Mouse (Mus musculus) heart, adult 2 months (tissue): ENCODE measurements at regions not wholly inside any gene's neighbourhood (a gene's known extent, or its start where the extent isn't known, plus 50 kb on each side); places are given as distances from the start of the nearest gene placed in this dataset.

Experiments used
- DNase-seq, 2 experiments: peaks; one replicate each; pipeline ENCODE4 v3.0.0; 2021
- H3K27ac ChIP-seq: fragments of 200-600 bp; 2 replicates; pipeline ENCODE4 v1.8.1; 2022
- H3K27me3 ChIP-seq: fragments of 200-500 bp; 2 replicates; pipeline ENCODE4 v1.6.1; 2012; ENCODE audit warnings: mild to moderate bottlenecking, low read length, inconsistent platforms, mixed read lengths; ENCODE audit not compliant: control insufficient read depth, insufficient read depth
- H3K36me3 ChIP-seq: fragments of 200-500 bp; 2 replicates; pipeline ENCODE4 v1.6.1; 2012; ENCODE audit warnings: low read length, inconsistent platforms; ENCODE audit not compliant: control insufficient read depth, insufficient read depth
- H3K4me1 ChIP-seq: fragments of 200-500 bp; 2 replicates; pipeline ENCODE4 v1.6.1; 2011; ENCODE audit warnings: low read length; ENCODE audit not compliant: control insufficient read depth, insufficient read depth
- H3K4me3 ChIP-seq: fragments of 200-600 bp; 2 replicates; pipeline ENCODE4 v1.8.1; 2022
- H3K79me2 ChIP-seq: fragments of 200-500 bp; replicated peaks from 2 replicates; pipeline ENCODE4 v1.6.1; 2012; ENCODE audit warnings: mild to moderate bottlenecking, inconsistent platforms, low read length, moderate library complexity, mixed read lengths; ENCODE audit not compliant: control insufficient read depth, insufficient read depth
- H3K9ac ChIP-seq: fragments of 200-500 bp; 2 replicates; pipeline ENCODE4 v1.6.1; 2012; ENCODE audit warnings: low read depth, mild to moderate bottlenecking, control low read depth, inconsistent platforms, low read length, mixed read lengths
- CTCF ChIP-seq: fragments of 200-600 bp; IDR thresholded peaks from 2 replicates; pipeline ENCODE4 v1.8.1; 2022; ENCODE audit warnings: antibody characterized with exemption, mild to moderate bottlenecking, moderate library complexity
- EP300 ChIP-seq: fragments of 200-500 bp; IDR thresholded peaks from 2 replicates; pipeline ENCODE4 v1.6.1; 2011; ENCODE audit warnings: low read depth, low read length, control low read depth; ENCODE audit not compliant: insufficient read depth
- POLR2A ChIP-seq: fragments of 200-500 bp; IDR thresholded peaks from 2 replicates; pipeline ENCODE4 v1.6.1; 2011; ENCODE audit warnings: mild to moderate bottlenecking, low read depth, low read length, control low read depth; ENCODE audit not compliant: insufficient read depth
- WGBS: fragments of 180-500 bp; shearing (Covaris S2); methylation state at CpG from one replicate; pipeline ENCODE4 v1.1.7; 2018; 5-methylcytosine and 5-hydroxymethylcytosine counted together
- intact Hi-C: fragments of 180-260 bp; cut with DNase I; formaldehyde crosslinking; loops from one replicate; pipeline ENCODE4 v1.15.1; 2025

- Histone ChIP-seq H3K4me3 (no peak overlapping the region), H3K27ac (no peak overlapping the region), H3K9ac (no peak overlapping the region), H3K79me2 (no peaks in the 10 kb centered on the region), H3K27me3 (no peaks in the 10 kb centered on the region), H3K36me3 (no peaks in the 10 kb centered on the region), H3K4me1 (peaks cover 11% of the 10 kb centered on the region)
- TF ChIP-seq CTCF (no peak), POLR2A (no peak), EP300 (no peak)
- intact Hi-C loops: loop anchor here (10.0 kb wide), 1 partner anchor 107 kb away; no protein-coding TSS in a partner anchor
- no peak for DNase-seq
- WGBS: 88% methylated on average over 8 of the region's 8 CpGs
Observed at GRCm38 (mm10) chrX:11898280-11898679, 261.9 kb downstream of the Bcor start.

- WGBS: 92% methylated on average over 6 of the region's 6 CpGs
- DNase-seq: no peak
- intact Hi-C loops: loop anchor here (10.0 kb wide), 1 partner anchor 106 kb away; no protein-coding TSS in a partner anchor
Observed at GRCm38 (mm10) chrX:11899051-11899450, 261.1 kb downstream of the Bcor start.

DNA sequence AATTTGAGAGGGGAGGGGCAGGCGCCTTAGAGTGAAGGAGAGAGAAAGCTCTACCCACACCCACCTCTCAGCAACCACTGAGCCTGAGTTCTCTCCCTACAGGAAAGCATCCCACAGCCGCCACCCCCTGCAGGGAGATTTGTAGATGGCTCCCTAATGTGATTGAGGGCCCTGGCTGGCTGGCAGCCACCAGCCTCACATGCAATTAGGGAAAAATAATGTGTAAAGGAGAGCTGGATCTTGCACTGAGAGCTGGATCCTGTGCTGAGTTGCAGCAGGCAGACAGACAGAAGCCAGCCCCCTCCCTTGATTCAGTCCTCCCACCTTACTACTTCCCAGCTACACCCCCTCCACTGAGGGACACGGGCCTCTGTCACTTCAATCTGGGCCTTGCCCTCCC lies 260.2 kb downstream of the Bcor start:
- H3K79me2 ChIP-seq: no peaks in the 10 kb centered on the region
- no peaks in the 10 kb centered on the region for H3K36me3 ChIP-seq
- no peak overlapping the region for H3K27ac ChIP-seq
- H3K4me3 ChIP-seq: no peak overlapping the region
- no peak for DNase-seq
- no peaks in the 10 kb centered on the region for H3K27me3 ChIP-seq
- TF ChIP-seq CTCF (no peak), POLR2A (no peak), EP300 (no peak)
- peaks cover 9% of the 10 kb centered on the region for H3K4me1 ChIP-seq
- no peak overlapping the region for H3K9ac ChIP-seq
- intact Hi-C loops: loop anchor here (10.0 kb wide), 1 partner anchor 105 kb away; no protein-coding TSS in a partner anchor
- WGBS: 64% methylated on average over 3 of the region's 3 CpGs

More at GRCm38 (mm10) chrX:11899051-11899450, 261.1 kb downstream of the Bcor start:
- Histone ChIP-seq H3K79me2 (no peaks in the 10 kb centered on the region), H3K9ac (no peak overlapping the region), H3K27ac (no peak overlapping the region), H3K4me1 (peaks cover 10% of the 10 kb centered on the region), H3K27me3 (no peaks in the 10 kb centered on the region), H3K36me3 (no peaks in the 10 kb centered on the region), H3K4me3 (no peak overlapping the region)
- no peak for TF ChIP-seq POLR2A
- TF ChIP-seq CTCF: no peak
- no peak for TF ChIP-seq EP300

GRCm38 (mm10) chrX:11901791-11902190 lies 258.4 kb downstream of the Bcor start:
- no peak for DNase-seq
- Histone ChIP-seq H3K4me3 (no peak overlapping the region), H3K36me3 (no peaks in the 10 kb centered on the region), H3K27me3 (no peaks in the 10 kb centered on the region), H3K27ac (no peak overlapping the region), H3K79me2 (no peaks in the 10 kb centered on the region), H3K4me1 (no peaks in the 10 kb centered on the region), H3K9ac (no peak overlapping the region)
- no peak for TF ChIP-seq CTCF
- no peak for TF ChIP-seq EP300
- intact Hi-C loops: no loop called here
- 56% methylated on average over 5 of the region's 5 CpGs for WGBS

- peaks cover 2% of the 10 kb centered on the region for H3K4me1 ChIP-seq
- WGBS: 80% methylated on average over 4 of the region's 4 CpGs
- no peak overlapping the region for H3K27ac ChIP-seq
- no peak overlapping the region for H3K9ac ChIP-seq
- no peaks in the 10 kb centered on the region for H3K27me3 ChIP-seq
- no peak for DNase-seq
- H3K36me3 ChIP-seq: no peaks in the 10 kb centered on the region
- no peak for TF ChIP-seq CTCF
- H3K4me3 ChIP-seq: no peak overlapping the region
- intact Hi-C loops: no loop called here
- H3K79me2 ChIP-seq: no peaks in the 10 kb centered on the region
Observed at GRCm38 (mm10) chrX:11903116-11903700, 256.9 kb downstream of the Bcor start.

DNA sequence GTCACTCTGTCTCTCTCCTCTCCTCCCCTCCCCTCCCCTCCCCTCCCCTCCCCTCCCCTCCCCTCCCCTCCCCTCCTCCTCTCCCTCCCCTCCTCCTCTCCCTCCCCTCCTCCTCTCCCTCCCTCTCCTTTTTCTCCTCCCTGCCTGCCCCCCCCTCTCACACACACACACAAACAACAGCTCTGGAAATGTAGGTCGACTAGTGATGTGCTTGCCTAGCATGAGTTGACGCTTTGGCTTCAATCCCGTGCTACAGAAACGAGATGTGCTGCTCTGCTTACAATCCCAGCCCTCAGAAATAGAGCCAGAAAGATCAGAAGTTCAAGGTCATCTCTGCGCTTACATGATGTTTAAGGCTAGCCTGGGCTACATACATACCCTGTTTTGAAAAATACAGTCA lies 254.9 kb downstream of the Bcor start:
- intact Hi-C loops: no loop called here
- TF ChIP-seq CTCF (no peak), POLR2A (no peak), EP300 (no peak)
- 71% methylated on average over 5 of the region's 5 CpGs for WGBS
- no peak overlapping the region for H3K27ac ChIP-seq
- no peaks in the 10 kb centered on the region for H3K79me2 ChIP-seq
- DNase-seq: no peak
- H3K27me3 ChIP-seq: no peaks in the 10 kb centered on the region
- H3K4me1 ChIP-seq: peaks cover 2% of the 10 kb centered on the region
- H3K36me3 ChIP-seq: no peaks in the 10 kb centered on the region
- no peak overlapping the region for H3K4me3 ChIP-seq
- H3K9ac ChIP-seq: no peak overlapping the region
